Mouse (Mus musculus): ENCODE data around the gene Sirpa. TPM values are rescaled to one million over a fixed set of nuclear protein-coding genes. Genes with fewer than 3 reads are reported as not detected.

Gene Sirpa
- polyA plus RNA-seq, 1 experiment from 2014 or later = 13.2 TPM

GRCm38 (mm10) chr2:129576611-129577447, 15.8 kb upstream of the Sirpa start:
- DNase-seq (ENCODE audit: low spot score) (no peak), ATAC-seq (ENCODE audit: low FRiP score, low TSS enrichment) (no peak)
- Histone ChIP-seq H3K27ac (replicated peaks) (no peak overlapping the region), H3K9ac (ENCODE audit: low read length) (no peak overlapping the region), H3K4me1 (replicated peaks; ENCODE audit: control insufficient read depth, insufficient read depth) (no peaks in the 10 kb centered on the region), H3K27me3 (ENCODE audit: control insufficient read depth, insufficient read depth, low read length) (no peaks in the 10 kb centered on the region), H3K4me2 (replicated peaks; ENCODE audit: low read depth) (no peak overlapping the region), H3K36me3 (ENCODE audit: control insufficient read depth, insufficient read depth, low read length) (no peaks in the 10 kb centered on the region), H3K4me3 (ENCODE audit: low read depth, low read length) (no peak overlapping the region), H3K9me3 (ENCODE audit: control insufficient read depth, low read length) (no peaks in the 10 kb centered on the region)
- WGBS = 86% methylated on average over 8 of the region's 8 CpGs
- TF ChIP-seq EP300 (optimal IDR thresholded peaks at IDR 0.05) (no peak), CTCF (IDR thresholded peaks at IDR 0.05; ENCODE audit: low read depth) (no peak)

GRCm38 (mm10) chr2:129580656-129581055, 12.0 kb upstream of the Sirpa start:
- ATAC-seq (ENCODE audit: low FRiP score, low TSS enrichment) (no peak), DNase-seq (ENCODE audit: low spot score) (no peak)
- no peaks in the 10 kb centered on the region for H3K9me3 ChIP-seq (ENCODE audit: control insufficient read depth, low read length)
- no peak overlapping the region for H3K9ac ChIP-seq (ENCODE audit: low read length)
- no peaks in the 10 kb centered on the region for H3K27me3 ChIP-seq (ENCODE audit: control insufficient read depth, insufficient read depth, low read length)
- H3K4me3 ChIP-seq (ENCODE audit: low read depth, low read length) = no peak overlapping the region
- WGBS = 58% methylated on average over 4 of the region's 4 CpGs
- no peak overlapping the region for H3K4me2 ChIP-seq (replicated peaks; ENCODE audit: low read depth)
- H3K36me3 ChIP-seq (ENCODE audit: control insufficient read depth, insufficient read depth, low read length) = no peaks in the 10 kb centered on the region
- H3K4me1 ChIP-seq (replicated peaks; ENCODE audit: control insufficient read depth, insufficient read depth) = no peaks in the 10 kb centered on the region
- TF ChIP-seq EP300 (optimal IDR thresholded peaks at IDR 0.05) (no peak), CTCF (IDR thresholded peaks at IDR 0.05; ENCODE audit: low read depth) (no peak)
- H3K27ac ChIP-seq (replicated peaks) = no peak overlapping the region

DNA sequence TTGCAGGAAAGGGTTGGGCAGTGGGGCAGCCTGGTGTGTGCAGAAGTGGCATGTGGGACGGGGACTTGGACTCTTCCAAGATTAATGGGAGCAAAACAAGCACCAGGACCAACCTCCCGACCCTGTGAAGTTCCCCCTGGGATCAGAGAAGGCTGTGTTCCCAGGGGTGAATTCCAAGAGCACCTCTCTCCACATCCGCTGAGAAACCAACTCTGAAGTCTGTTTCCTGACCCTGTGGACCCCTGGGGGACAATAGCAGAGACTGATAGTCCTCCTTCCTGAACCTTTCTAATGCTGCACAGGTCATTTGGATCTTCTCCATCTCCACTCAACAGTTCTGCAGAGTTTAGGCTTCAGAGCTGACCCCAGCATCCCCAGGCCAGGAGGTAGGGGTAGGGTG, 10.8 kb upstream of the Sirpa start:
- Histone ChIP-seq H3K9me3 (ENCODE audit: control insufficient read depth, low read length) (no peaks in the 10 kb centered on the region), H3K27me3 (ENCODE audit: control insufficient read depth, insufficient read depth, low read length) (no peaks in the 10 kb centered on the region), H3K4me1 (replicated peaks; ENCODE audit: control insufficient read depth, insufficient read depth) (no peaks in the 10 kb centered on the region), H3K9ac (ENCODE audit: low read length) (no peak overlapping the region), H3K36me3 (ENCODE audit: control insufficient read depth, insufficient read depth, low read length) (no peaks in the 10 kb centered on the region), H3K4me3 (ENCODE audit: low read depth, low read length) (no peak overlapping the region), H3K4me2 (replicated peaks; ENCODE audit: low read depth) (no peak overlapping the region), H3K27ac (replicated peaks) (no peak overlapping the region)
- 43% methylated on average over 3 of the region's 3 CpGs for WGBS
- TF ChIP-seq EP300 (optimal IDR thresholded peaks at IDR 0.05) (no peak), CTCF (IDR thresholded peaks at IDR 0.05; ENCODE audit: low read depth) (no peak)
- ATAC-seq (ENCODE audit: low FRiP score, low TSS enrichment) (no peak), DNase-seq (ENCODE audit: low spot score) (no peak)

GRCm38 (mm10) chr2:129582261-129582660, 10.4 kb upstream of the Sirpa start:
- Histone ChIP-seq H3K4me2 (replicated peaks; ENCODE audit: low read depth) (no peak overlapping the region), H3K4me3 (ENCODE audit: low read depth, low read length) (no peak overlapping the region), H3K9ac (ENCODE audit: low read length) (no peak overlapping the region), H3K4me1 (replicated peaks; ENCODE audit: control insufficient read depth, insufficient read depth) (no peaks in the 10 kb centered on the region), H3K9me3 (ENCODE audit: control insufficient read depth, low read length) (no peaks in the 10 kb centered on the region), H3K27ac (replicated peaks) (no peak overlapping the region), H3K27me3 (ENCODE audit: control insufficient read depth, insufficient read depth, low read length) (no peaks in the 10 kb centered on the region), H3K36me3 (ENCODE audit: control insufficient read depth, insufficient read depth, low read length) (no peaks in the 10 kb centered on the region)
- DNase-seq (ENCODE audit: low spot score) (no peak), ATAC-seq (ENCODE audit: low FRiP score, low TSS enrichment) (no peak)
- 81% methylated on average over 4 of the region's 4 CpGs for WGBS
- TF ChIP-seq CTCF (IDR thresholded peaks at IDR 0.05; ENCODE audit: low read depth) = no peak
- no peak for TF ChIP-seq EP300 (optimal IDR thresholded peaks at IDR 0.05)

DNA sequence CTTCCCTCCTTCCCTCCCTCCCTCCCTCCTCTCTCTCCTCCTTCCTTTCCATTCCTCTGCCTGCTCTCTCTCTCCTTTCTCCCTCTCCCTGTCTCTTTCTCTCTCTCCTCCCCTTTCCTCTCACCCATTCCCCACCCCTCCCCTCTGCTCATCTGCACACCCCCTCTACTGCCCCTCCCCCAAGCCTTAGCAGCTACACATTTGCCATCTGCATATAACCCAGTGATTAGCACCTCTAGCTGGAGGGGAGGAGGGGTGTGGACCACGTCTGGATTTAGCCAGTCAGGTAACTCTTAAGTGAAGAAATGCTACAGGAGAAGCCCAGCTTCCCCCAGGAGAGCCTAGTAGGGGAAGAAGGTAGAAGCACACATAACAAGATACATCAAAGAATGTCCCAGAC, 7.7 kb upstream of the Sirpa start:
- H3K9ac ChIP-seq (ENCODE audit: low read length) = no peak overlapping the region
- TF ChIP-seq CTCF (IDR thresholded peaks at IDR 0.05; ENCODE audit: low read depth) = no peak
- TF ChIP-seq EP300 (optimal IDR thresholded peaks at IDR 0.05) = no peak
- WGBS = 14% methylated on average over 1 of the region's 1 CpGs
- no peaks in the 10 kb centered on the region for H3K9me3 ChIP-seq (ENCODE audit: control insufficient read depth, low read length)
- no peak for DNase-seq (ENCODE audit: low spot score)
- no peaks in the 10 kb centered on the region for H3K36me3 ChIP-seq (ENCODE audit: control insufficient read depth, insufficient read depth, low read length)
- ATAC-seq (ENCODE audit: low FRiP score, low TSS enrichment) = no peak
- no peak overlapping the region for H3K4me2 ChIP-seq (replicated peaks; ENCODE audit: low read depth)
- no peaks in the 10 kb centered on the region for H3K4me1 ChIP-seq (replicated peaks; ENCODE audit: control insufficient read depth, insufficient read depth)
- H3K4me3 ChIP-seq (ENCODE audit: low read depth, low read length) = no peak overlapping the region
- H3K27me3 ChIP-seq (ENCODE audit: control insufficient read depth, insufficient read depth, low read length) = no peaks in the 10 kb centered on the region
- no peak overlapping the region for H3K27ac ChIP-seq (replicated peaks)

GRCm38 (mm10) chr2:129585904-129586514, 6.6 kb upstream of the Sirpa start:
- Histone ChIP-seq H3K4me3 (ENCODE audit: low read depth, low read length) (no peak overlapping the region), H3K36me3 (ENCODE audit: control insufficient read depth, insufficient read depth, low read length) (no peaks in the 10 kb centered on the region), H3K9ac (ENCODE audit: low read length) (no peak overlapping the region), H3K27ac (replicated peaks) (no peak overlapping the region), H3K27me3 (ENCODE audit: control insufficient read depth, insufficient read depth, low read length) (no peaks in the 10 kb centered on the region), H3K9me3 (ENCODE audit: control insufficient read depth, low read length) (no peaks in the 10 kb centered on the region), H3K4me1 (replicated peaks; ENCODE audit: control insufficient read depth, insufficient read depth) (no peaks in the 10 kb centered on the region), H3K4me2 (replicated peaks; ENCODE audit: low read depth) (no peak overlapping the region)
- DNase-seq (ENCODE audit: low spot score) (no peak), ATAC-seq (ENCODE audit: low FRiP score, low TSS enrichment) (no peak)
- WGBS = 78% methylated on average over 11 of the region's 11 CpGs
- TF ChIP-seq CTCF (IDR thresholded peaks at IDR 0.05; ENCODE audit: low read depth) (no peak), EP300 (optimal IDR thresholded peaks at IDR 0.05) (no peak)
